Mouse (Mus musculus) limb, embryonic 10.5 days (tissue): ENCODE results near the gene Ankrd6. TPM values are rescaled to one million over a fixed set of nuclear protein-coding genes. Genes with fewer than 3 reads are reported as not detected.

ENCODE experiments used
- DNase-seq: peaks from one replicate; pipeline ENCODE4 v3.0.0-alpha.2; 2017; ENCODE audit warnings: low spot score
- H3K27ac ChIP-seq: fragments of 300-500 bp; sonication (generic); 2 replicates; pipeline ENCODE4 v1.5.1; 2016; ENCODE audit warnings: mild to moderate bottlenecking
- H3K27me3 ChIP-seq: fragments of 300-500 bp; sonication (generic); 2 replicates; pipeline ENCODE4 v1.6.1; 2016; ENCODE audit warnings: low read depth, mild to moderate bottlenecking; ENCODE audit not compliant: poor library complexity, severe bottlenecking
- H3K36me3 ChIP-seq: fragments of 300-500 bp; sonication (generic); 2 replicates; pipeline ENCODE4 v1.6.1; 2016; ENCODE audit warnings: mild to moderate bottlenecking, moderate library complexity
- H3K4me1 ChIP-seq: fragments of 300-500 bp; sonication (generic); 2 replicates; pipeline ENCODE4 v1.6.1; 2016
- H3K4me3 ChIP-seq: fragments of 300-500 bp; sonication (generic); 2 replicates; pipeline ENCODE4 v1.5.1; 2016; ENCODE audit warnings: mild to moderate bottlenecking, moderate library complexity
- H3K9me3 ChIP-seq: fragments of 300-500 bp; sonication (generic); replicated peaks from 2 replicates; pipeline ENCODE4 v1.6.1; 2016; ENCODE audit warnings: mild to moderate bottlenecking
- WGBS: fragments of 180-500 bp; shearing (Covaris S2); methylation state at CpG from one replicate; pipeline ENCODE4 v1.1.7; 2016; 5-methylcytosine and 5-hydroxymethylcytosine counted together
- polyA plus RNA-seq: library from polyadenylated mRNA; unstranded; fragments of >200 nt; fragmentation: Nextera tagmentation; extraction: Ambion mirVana; gene quantifications from 2 replicates; pipeline ENCODE4 v1.2.1, GENCODE M21; 2016

Gene Ankrd6
- polyA plus RNA-seq, 1 experiment from 2014 or later: 8.4 TPM

DNA sequence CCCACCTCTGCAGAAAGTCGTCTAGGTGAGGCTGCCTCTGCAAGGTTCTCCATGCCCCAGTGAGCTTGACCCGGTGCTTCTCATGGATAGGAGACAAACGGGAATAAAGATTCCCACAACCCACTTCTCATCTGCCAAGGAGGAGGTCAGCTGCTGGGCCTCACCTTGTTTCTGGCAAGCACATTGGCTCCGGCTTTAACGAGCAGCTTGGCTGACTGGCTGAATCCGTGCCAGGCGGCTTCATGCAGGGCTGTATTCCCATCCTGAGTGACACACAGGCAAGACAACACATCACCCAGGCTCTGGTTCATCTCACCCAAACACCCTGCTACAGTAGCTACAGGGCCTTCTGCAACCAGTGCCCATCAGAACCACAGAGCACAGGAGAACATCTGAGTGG is 123.7 kb downstream of the Ankrd6 start:
- 59% methylated on average over 7 of the region's 7 CpGs for WGBS
- Histone ChIP-seq H3K36me3 (no peaks in the 10 kb centered on the region), H3K4me1 (peaks cover 33% of the 10 kb centered on the region), H3K27ac (no peak overlapping the region), H3K27me3 (no peaks in the 10 kb centered on the region), H3K4me3 (no peak overlapping the region), H3K9me3 (no peaks in the 10 kb centered on the region)
- DNase-seq: no peak

DNA sequence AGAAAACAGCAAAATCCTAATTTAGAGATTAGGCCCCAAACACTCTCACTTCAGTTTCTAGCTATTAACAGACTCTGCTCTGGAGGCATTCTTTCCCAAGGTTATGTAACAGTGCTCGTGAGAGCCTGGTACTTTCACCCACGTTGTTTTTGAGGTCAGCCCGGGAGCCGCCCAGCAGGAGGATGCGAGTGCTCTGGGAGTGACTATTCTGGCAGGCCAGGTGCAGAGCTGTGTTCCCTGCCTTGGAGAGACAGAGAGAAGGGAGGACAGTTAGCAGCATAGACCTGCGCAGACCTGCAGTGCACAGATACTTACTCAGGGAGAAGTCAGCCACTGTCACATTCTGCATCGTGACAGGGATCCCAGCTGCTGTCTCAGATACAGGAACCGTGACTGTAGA is 126.4 kb downstream of the Ankrd6 start:
- Histone ChIP-seq H3K4me3 (no peak overlapping the region), H3K27me3 (no peaks in the 10 kb centered on the region), H3K27ac (no peak overlapping the region), H3K4me1 (peaks cover 26% of the 10 kb centered on the region), H3K9me3 (no peaks in the 10 kb centered on the region), H3K36me3 (no peaks in the 10 kb centered on the region)
- DNase-seq: no peak
- 65% methylated on average over 8 of the region's 8 CpGs for WGBS

DNA sequence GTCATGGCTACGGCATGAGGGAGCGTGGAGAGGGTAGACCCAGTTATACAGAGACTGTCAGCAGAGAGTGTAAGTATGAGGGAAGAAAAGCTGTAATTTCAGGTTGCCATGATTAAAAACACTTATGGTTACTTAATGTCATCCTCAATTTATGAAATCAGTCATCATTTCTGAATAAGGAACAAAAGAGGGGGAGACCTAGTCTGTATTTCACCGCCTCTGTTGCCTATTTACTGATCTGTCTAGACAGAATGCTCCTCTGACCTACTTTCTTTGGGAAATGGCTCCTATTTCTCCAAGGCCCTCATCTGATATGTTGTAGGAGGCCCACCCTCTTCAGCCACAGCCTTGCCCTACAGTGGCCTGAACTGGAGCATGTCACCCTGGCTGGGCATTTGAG is 130.0 kb downstream of the Ankrd6 start:
- H3K4me1 ChIP-seq: no peaks in the 10 kb centered on the region
- H3K4me3 ChIP-seq: no peak overlapping the region
- no peaks in the 10 kb centered on the region for H3K9me3 ChIP-seq
- 97% methylated on average over 3 of the region's 3 CpGs for WGBS
- no peak for DNase-seq
- no peak overlapping the region for H3K27ac ChIP-seq
- H3K36me3 ChIP-seq: no peaks in the 10 kb centered on the region
- H3K27me3 ChIP-seq: no peaks in the 10 kb centered on the region

DNA sequence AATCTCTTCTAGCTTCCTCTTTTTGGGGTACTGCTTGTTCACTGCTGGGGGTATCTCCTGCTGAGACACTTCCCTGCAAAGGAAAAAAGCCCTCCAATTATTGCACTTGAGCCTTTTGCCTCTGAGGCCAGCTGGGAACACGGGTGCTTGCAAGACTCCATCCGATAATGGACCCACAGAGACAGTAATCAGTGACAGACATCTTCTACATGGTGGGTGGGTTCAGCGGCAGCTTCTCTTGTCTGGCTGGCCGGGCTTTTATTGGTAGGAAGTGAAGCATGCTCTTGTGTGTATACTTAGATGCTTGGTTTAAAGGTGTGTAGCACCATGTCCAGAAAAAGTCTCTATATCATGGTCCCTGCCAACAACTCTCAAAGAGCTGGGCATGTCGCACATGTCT is 133.2 kb downstream of the Ankrd6 start:
- H3K27ac ChIP-seq: no peak overlapping the region
- H3K4me3 ChIP-seq: no peak overlapping the region
- DNase-seq: no peak
- WGBS: 76% methylated on average over 5 of the region's 5 CpGs
- no peaks in the 10 kb centered on the region for H3K9me3 ChIP-seq
- H3K4me1 ChIP-seq: no peaks in the 10 kb centered on the region
- H3K27me3 ChIP-seq: no peaks in the 10 kb centered on the region
- no peaks in the 10 kb centered on the region; the same call in 1 of the 2 replicates for H3K36me3 ChIP-seq

DNA sequence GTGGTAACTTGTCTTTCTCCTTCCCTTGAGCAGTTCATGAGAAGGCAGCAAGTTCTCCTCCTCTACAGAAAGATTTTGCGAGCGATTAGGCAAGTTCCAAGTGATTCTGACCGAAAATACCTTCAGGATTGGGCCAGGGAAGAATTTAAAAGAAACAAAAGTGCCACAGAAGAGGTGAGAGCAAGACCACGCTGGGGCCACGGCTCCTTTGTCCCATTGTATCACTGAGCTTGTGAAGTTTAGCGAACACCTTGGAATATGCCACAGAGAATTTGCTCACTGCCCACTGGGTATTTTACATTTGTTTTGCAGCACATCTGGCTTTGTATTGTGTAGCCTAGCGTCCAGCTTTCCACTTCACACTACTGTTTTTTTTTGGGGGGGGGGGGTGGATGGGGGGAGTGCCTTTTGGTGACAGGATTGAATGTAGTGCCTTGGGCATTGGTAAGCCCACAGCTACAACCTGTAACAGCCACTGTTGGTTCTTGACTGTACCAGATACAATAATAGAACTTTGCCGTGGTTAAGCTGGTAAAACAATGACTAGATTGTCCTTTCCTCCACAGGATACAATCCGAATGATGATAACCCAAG is 150.0 kb downstream of the Ankrd6 start:
- 24% methylated on average over 9 of the region's 9 CpGs for WGBS

DNA sequence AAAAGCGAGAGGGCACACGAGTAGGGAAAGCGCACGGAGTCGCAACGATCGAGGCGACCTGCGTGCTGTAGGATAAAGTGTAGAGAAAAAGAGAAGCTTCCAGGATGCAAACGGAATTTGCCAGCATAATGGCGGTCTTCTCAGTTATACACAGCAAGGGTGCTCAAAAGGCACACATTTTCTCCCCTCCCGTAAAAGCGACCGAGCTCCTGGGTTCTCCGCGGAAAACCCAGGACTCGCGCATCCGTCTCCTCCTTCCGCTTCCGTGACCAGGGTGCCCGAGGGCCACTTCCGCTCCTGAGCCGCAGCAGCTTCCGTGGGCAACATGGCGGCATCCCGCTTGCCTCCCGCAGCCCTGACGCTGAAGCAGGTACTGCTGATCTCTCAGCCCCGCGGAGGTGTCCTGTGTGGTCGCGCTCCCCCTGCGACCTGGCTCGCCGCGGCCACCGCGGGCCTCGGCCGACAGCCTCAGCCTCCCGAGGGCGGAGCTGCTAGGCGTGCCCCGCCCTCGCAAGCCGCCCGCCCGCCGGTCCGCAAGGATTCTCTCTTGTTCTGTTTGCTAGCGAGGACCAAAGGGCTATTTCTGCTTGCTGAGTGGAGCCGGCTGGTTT is 150.6 kb downstream of the Ankrd6 start, which contains the start of gene Lyrm2:
Gene Lyrm2, plus strand, starts transcription at position 288 of the 611 bp plus-strand sequence.
- no peaks in the 10 kb centered on the region for H3K9me3 ChIP-seq
- peak within 1 kb of the TSS; percentile 84 for H3K4me3 ChIP-seq
- WGBS: 1% methylated on average over 53 of the region's 53 CpGs
- no peaks in the 10 kb centered on the region for H3K27me3 ChIP-seq
- H3K4me1 ChIP-seq: peaks cover 7% of the 10 kb centered on the region
- DNase-seq: peak; percentile 92
- peaks cover 14% of the 10 kb centered on the region for H3K36me3 ChIP-seq
- H3K27ac ChIP-seq: peak within 1 kb of the TSS; percentile 99

More for the DNA sequence above, 150.0 kb downstream of the Ankrd6 start:
- H3K27me3 ChIP-seq: no peaks in the 10 kb centered on the region
- H3K4me1 ChIP-seq: peaks cover 7% of the 10 kb centered on the region
- no peaks in the 10 kb centered on the region for H3K9me3 ChIP-seq
- DNase-seq: no peak
- H3K27ac ChIP-seq: peak overlapping the region; percentile 99
- H3K36me3 ChIP-seq: peaks cover 14% of the 10 kb centered on the region
- peak overlapping the region; percentile 84 for H3K4me3 ChIP-seq

DNA sequence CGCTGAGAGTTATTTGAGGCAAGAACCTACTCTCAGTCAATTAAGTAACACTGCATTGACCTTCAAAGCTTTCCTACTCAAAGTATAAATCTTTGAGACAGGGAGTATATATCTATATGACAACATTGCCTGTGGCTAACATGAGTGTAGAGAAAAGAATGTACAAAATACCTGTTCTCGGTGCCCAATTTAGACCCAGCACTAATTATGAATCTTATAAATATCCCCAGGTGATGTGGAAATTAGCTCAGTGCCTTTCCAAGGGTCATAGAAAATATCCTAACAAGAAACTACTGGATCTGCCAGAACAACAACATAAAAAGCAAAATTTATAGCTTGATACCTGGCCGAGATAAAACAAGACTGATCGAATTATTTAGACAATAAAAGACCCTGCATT is 151.7 kb downstream of the Ankrd6 start:
- no peak overlapping the region for H3K4me3 ChIP-seq
- no peaks in the 10 kb centered on the region for H3K9me3 ChIP-seq
- no peak for DNase-seq
- 96% methylated on average over 4 of the region's 4 CpGs for WGBS
- H3K27me3 ChIP-seq: no peaks in the 10 kb centered on the region
- no peak overlapping the region for H3K27ac ChIP-seq
- peaks cover 14% of the 10 kb centered on the region for H3K36me3 ChIP-seq
- H3K4me1 ChIP-seq: peaks cover 7% of the 10 kb centered on the region

DNA sequence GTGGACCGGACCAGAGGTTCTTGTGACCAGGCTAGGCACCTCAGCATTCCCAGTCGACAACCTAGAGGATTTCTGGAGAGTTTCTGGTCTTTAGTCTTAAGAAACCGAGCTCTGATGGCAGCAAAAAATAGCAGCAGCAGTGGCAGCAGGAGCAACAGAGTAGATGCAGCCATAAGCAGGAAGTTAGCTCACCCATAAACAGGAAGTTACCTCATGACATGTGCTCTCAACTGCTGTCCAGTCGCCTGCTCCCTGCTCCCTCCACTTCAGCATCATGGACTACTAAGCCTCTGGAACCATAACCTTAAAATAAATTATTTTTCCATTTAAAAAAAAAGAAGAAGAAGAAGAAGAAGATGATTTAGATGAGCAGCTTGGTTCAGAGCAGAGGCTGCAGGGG is 161.6 kb downstream of the Ankrd6 start:
- 89% methylated on average over 4 of the region's 4 CpGs for WGBS

DNA sequence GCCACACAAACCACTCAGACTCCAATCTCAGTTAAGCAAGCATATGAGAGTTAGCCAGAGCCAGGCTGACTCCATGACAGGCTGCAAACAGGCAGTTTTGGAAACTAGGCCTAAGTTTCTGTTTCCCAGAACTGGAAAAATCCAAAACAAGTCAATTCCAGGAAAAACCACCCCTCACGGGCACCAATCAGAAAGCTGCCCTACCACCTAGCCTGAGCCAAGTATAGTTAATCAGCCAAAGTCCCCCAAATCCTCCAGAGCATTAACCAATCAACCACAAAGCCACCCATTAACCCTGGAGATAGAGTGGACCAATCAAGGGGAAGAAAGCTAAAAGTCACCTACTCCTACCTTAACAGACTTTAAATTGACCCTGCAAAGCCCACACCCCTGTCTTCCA is 163.5 kb downstream of the Ankrd6 start:
- Histone ChIP-seq H3K4me1 (no peaks in the 10 kb centered on the region), H3K4me3 (no peak overlapping the region), H3K36me3 (no peaks in the 10 kb centered on the region), H3K9me3 (no peaks in the 10 kb centered on the region; the same call in 1 of the 2 replicates), H3K27me3 (no peaks in the 10 kb centered on the region), H3K27ac (no peak overlapping the region)
- WGBS: 90% methylated on average over 1 of the region's 1 CpGs
- no peak for DNase-seq

More for the DNA sequence above, 161.6 kb downstream of the Ankrd6 start:
- H3K27me3 ChIP-seq: no peaks in the 10 kb centered on the region
- no peaks in the 10 kb centered on the region for H3K4me1 ChIP-seq
- DNase-seq: no peak
- no peaks in the 10 kb centered on the region; the same call in 1 of the 2 replicates for H3K9me3 ChIP-seq
- H3K4me3 ChIP-seq: no peak overlapping the region
- H3K27ac ChIP-seq: no peak overlapping the region
- no peaks in the 10 kb centered on the region for H3K36me3 ChIP-seq

DNA sequence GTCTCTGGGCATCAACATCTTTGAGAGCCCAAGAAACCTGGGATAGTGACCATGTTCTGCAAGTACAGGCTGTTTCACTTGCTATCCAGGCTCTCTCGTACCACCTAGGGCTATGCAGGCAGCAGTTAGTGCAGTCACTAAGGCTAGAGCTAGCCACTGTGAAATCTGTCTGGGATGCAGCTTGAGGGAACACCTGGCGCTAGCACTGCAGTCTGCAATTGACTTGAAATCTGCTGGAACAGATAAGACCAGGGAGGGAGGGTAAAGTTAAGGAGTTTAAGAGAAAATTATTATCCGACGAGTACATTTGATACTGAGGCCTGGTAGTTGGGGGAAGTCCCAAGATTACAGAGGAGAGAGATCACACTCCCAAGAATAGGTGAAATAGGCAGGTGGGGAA is 170.6 kb downstream of the Ankrd6 start:
- H3K4me1 ChIP-seq: no peaks in the 10 kb centered on the region
- no peaks in the 10 kb centered on the region; the same call in 1 of the 2 replicates for H3K9me3 ChIP-seq
- H3K4me3 ChIP-seq: no peak overlapping the region
- 93% methylated on average over 4 of the region's 4 CpGs for WGBS
- no peaks in the 10 kb centered on the region for H3K27me3 ChIP-seq
- DNase-seq: no peak
- peaks cover 56% of the 10 kb centered on the region for H3K36me3 ChIP-seq
- H3K27ac ChIP-seq: no peak overlapping the region

DNA sequence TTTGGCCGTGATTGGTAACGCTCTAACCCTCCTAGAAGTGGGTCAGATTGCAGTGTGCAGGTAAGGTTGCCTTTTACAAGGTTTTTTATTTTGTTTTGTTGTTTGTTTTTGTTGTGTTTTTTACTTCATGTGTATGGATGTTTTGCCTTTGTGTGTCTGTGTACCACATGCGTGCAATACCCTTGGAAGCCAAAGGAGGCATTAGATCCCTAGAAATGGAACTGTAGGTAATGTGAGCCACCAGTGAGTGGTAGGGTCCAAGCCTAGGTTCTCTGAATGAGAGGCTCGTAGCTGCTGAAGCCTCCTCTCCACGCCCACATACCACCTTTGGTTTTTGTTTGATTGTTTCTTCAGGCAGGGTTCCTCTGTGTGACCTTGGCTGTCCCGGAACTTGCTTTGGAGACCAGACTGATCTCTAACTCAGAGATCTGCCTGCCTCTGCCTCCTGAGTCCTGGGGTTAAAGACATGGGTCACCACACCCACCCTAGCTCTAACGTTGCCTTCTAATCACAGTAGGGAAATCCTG is 180.3 kb downstream of the Ankrd6 start:
- no peaks in the 10 kb centered on the region for H3K27me3 ChIP-seq
- peaks cover 97% of the 10 kb centered on the region for H3K36me3 ChIP-seq
- no peak for DNase-seq
- WGBS: 93% methylated on average over 7 of the region's 7 CpGs
- no peak overlapping the region for H3K4me3 ChIP-seq
- H3K4me1 ChIP-seq: no peaks in the 10 kb centered on the region
- no peaks in the 10 kb centered on the region for H3K9me3 ChIP-seq
- no peak overlapping the region for H3K27ac ChIP-seq

DNA sequence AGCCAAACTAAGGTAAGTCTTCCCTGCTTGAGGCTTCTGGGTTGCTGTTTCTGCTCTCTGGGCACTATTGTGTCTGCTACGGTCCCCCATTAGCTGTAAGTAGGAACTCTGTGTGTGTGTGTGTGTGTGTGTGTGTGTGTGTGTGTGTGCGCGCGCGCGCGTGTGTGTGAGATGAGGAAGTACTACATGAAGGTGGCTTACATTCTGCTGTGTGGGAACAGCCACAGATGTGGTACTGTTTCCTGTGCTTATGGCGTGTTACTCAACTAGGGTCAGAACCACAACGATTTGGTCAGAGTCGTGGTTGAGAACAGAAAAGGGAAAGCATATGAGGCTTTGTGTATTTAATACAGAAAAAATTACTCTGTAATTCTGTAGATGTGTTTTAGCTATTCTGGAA is 182.6 kb downstream of the Ankrd6 start:
- no peak for DNase-seq
- Histone ChIP-seq H3K9me3 (no peaks in the 10 kb centered on the region), H3K4me1 (no peaks in the 10 kb centered on the region), H3K4me3 (no peak overlapping the region), H3K27me3 (no peaks in the 10 kb centered on the region), H3K36me3 (peaks cover 95% of the 10 kb centered on the region), H3K27ac (no peak overlapping the region)
- WGBS: 95% methylated on average over 10 of the region's 10 CpGs

DNA sequence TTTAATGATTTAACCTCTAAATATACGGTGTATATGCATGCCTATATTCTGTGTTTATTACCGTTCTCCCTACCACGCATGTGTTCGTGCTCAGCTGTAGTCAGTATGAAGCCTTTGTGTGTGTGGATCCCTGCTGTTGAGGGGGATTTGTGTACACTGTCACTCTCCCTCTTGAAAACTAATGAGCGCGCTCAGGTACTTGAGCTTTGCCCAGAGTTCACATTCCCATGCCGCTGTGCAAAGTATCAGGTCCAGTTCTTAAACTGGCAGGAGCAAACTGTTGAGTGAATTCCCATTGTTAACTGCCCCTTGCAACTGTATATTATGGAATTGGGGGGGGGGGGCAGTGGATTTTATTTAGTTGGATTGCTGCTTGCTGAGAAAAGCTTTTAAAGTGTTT is 183.2 kb downstream of the Ankrd6 start:
- no peaks in the 10 kb centered on the region for H3K9me3 ChIP-seq
- no peak overlapping the region for H3K27ac ChIP-seq
- H3K36me3 ChIP-seq: peaks cover 95% of the 10 kb centered on the region
- no peaks in the 10 kb centered on the region for H3K27me3 ChIP-seq
- 94% methylated on average over 7 of the region's 7 CpGs for WGBS
- H3K4me3 ChIP-seq: no peak overlapping the region
- DNase-seq: no peak
- H3K4me1 ChIP-seq: no peaks in the 10 kb centered on the region
